Comparison of ENCODE assay signal across 9 mouse cellular contexts in the genomic region with DNA sequence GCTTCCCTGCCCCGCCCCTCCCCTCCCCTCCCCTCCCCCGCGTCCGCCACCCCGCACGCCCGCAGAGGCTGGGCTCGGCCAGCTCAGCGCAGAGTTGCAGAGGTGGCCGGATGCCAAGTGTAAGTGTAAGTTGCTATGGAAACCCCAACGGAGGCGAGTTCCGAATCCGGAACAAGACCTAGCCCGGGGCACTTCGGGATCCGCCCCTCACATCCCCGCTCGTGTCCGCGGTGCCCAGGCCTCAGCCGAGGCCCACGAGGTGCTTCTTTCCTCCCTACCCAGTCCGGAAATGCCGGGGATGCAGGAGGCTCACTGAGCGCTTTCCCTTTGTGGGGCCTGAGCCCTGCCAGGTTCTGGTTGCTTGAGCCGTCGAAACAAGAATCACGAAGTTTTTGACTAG. TPM values are rescaled to one million over a fixed set of nuclear protein-coding genes. Genes with fewer than 3 reads are reported as not detected.
DNase-seq lines count a peak whose midpoint lies in the region; ATAC-seq lines count a peak whose summit lies in the region.
"Had no signal": no experiment of that assay in that cellular context is flagged by ENCODE, and none has a peak within 500 bp of the region (broad histone marks: within the 10 kb centered on the region; RNA-seq: fewer than 3 reads in every experiment).

No protein-coding gene starts in this region.

- peaks cover 15% of the 10 kb centered on the region for H3K36me3 ChIP-seq in hindbrain, embryonic 13.5 days
- no peaks in the 10 kb centered on the region for H3K36me3 ChIP-seq in limb, embryonic 11.5 days (ENCODE audit: control insufficient read depth, insufficient read depth, low read length)
- no peaks in the 10 kb centered on the region for H3K36me3 ChIP-seq in splenic B cell, adult 2 months (ENCODE audit: control insufficient read depth, insufficient read depth, low read length, poor library complexity, severe bottlenecking)

- ATAC-seq in frontal cortex, adult (ENCODE audit: low TSS enrichment), result peak; percentile 21; the same call in 1 of the 2 replicates
- ATAC-seq in hindbrain, embryonic 13.5 days (ENCODE audit: low FRiP score), result no peak
- ATAC-seq in limb, embryonic 11.5 days (ENCODE audit: insufficient number of reproducible peaks, low FRiP score, low TSS enrichment, low read depth), result no peak
- ATAC-seq in megakaryocyte-erythroid progenitor cell, adult 5-6 weeks (replicated peaks; ENCODE audit: low FRiP score, low TSS enrichment, poor library complexity, severe bottlenecking), result 0 out of 2 replicates have a peak, but pooled peaks have one; percentile 11
- ATAC-seq: Patski had no signal

- WGBS in hindbrain, embryonic 13.5 days, result 3% methylated on average over 28 of the region's 29 CpGs
- under 1% methylated on average over 26 of the region's 29 CpGs for WGBS in limb, embryonic 11.5 days

- H3K4me1 ChIP-seq in hindbrain, embryonic 13.5 days (replicated peaks), result peaks cover 32% of the 10 kb centered on the region
- 0 out of 2 replicates have a peak, but pooled peaks cover 3% of the 10 kb centered on the region for H3K4me1 ChIP-seq in limb, embryonic 11.5 days (ENCODE audit: control insufficient read depth, insufficient read depth, low read length)

- H3K27me3 ChIP-seq in hindbrain, embryonic 13.5 days, result peaks cover 64% of the 10 kb centered on the region
- H3K27me3 ChIP-seq in limb, embryonic 11.5 days (ENCODE audit: control insufficient read depth, insufficient read depth, low read length), result peaks cover 15% of the 10 kb centered on the region
- H3K27me3 ChIP-seq in splenic B cell, adult 2 months (ENCODE audit: control insufficient read depth, insufficient read depth, low read length, poor library complexity, severe bottlenecking), result no peaks in the 10 kb centered on the region
- H3K27me3 ChIP-seq: Patski had no signal

- no peaks in the 10 kb centered on the region for H3K9me3 ChIP-seq in hindbrain, embryonic 13.5 days
- H3K9me3 ChIP-seq in limb, embryonic 11.5 days (ENCODE audit: control insufficient read depth, low read length), result no peaks in the 10 kb centered on the region

- peak; percentile 52 for DNase-seq in layer of hippocampus, adult 9-11 months
- no peak for DNase-seq in layer of hippocampus, postnatal 14 days (ENCODE audit: low spot score in 2 of 2)
- DNase-seq in brain, adult 2 months (ENCODE audit: low read depth, low spot score), result peak; percentile 62
- peak; percentile 68 for DNase-seq in limb, embryonic 11.5 days (ENCODE audit: low spot score)
- DNase-seq in splenic B cell, adult 2 months (ENCODE audit: low read depth, low spot score), result peak; percentile 78

- peak overlapping the region; percentile 35 for H3K4me3 ChIP-seq in hindbrain, embryonic 13.5 days
- peak overlapping the region; percentile 31 for H3K4me3 ChIP-seq in limb, embryonic 11.5 days (ENCODE audit: low read depth, low read length)

- H3K9ac ChIP-seq in hindbrain, embryonic 13.5 days, result peak overlapping the region; percentile 56; the same call in 1 of the 2 replicates
- H3K9ac ChIP-seq in limb, embryonic 11.5 days (ENCODE audit: low read length), result no peak overlapping the region

- no peak overlapping the region for H3K27ac ChIP-seq in hindbrain, embryonic 13.5 days
- H3K27ac ChIP-seq in limb, embryonic 11.5 days (replicated peaks; ENCODE audit: low read depth, low read length), result no peak overlapping the region

- peak overlapping the region; percentile 56 for H3K4me2 ChIP-seq in hindbrain, embryonic 13.5 days
- H3K4me2 ChIP-seq in limb, embryonic 11.5 days (ENCODE audit: low read depth, severe bottlenecking), result peak overlapping the region; percentile 74

RNA-seq across cellular contexts. Expression of a gene that starts 4.1 kb away (rescaled TPM):
- total RNA-seq in layer of hippocampus, postnatal 14 days (2021), result 10 to 100 TPM; 40.8 to 51.9 TPM
- polyA plus RNA-seq in hindbrain, embryonic 13.5 days (2015; fragmentation: Nextera tagmentation; extraction: Ambion mirVana), result 30.5 and 32.7 TPM in 2 replicates
- 31.4 and 34.4 TPM in 2 replicates for polyA plus RNA-seq in limb, embryonic 11.5 days (2014; fragmentation: Nextera tagmentation; extraction: Ambion mirVana)
- 30.3 and 44.8 TPM in 2 replicates for total RNA-seq in megakaryocyte-erythroid progenitor cell, adult 5-6 weeks (2014; fragmentation: Nextera tagmentation)
- 69.4 and 89.5 TPM in 2 replicates for total RNA-seq in megakaryocyte-erythroid progenitor cell, adult 5-6 weeks (2017)

RNA-seq across cellular contexts. Expression of a gene that starts 8.8 kb away (rescaled TPM):
- total RNA-seq in layer of hippocampus, postnatal 14 days (2021), result 100 to 1,000 TPM; 116 to 117 TPM
- polyA plus RNA-seq in hindbrain, embryonic 13.5 days (2015; fragmentation: Nextera tagmentation; extraction: Ambion mirVana), result 207 and 214 TPM in 2 replicates
- 174 and 187 TPM in 2 replicates for polyA plus RNA-seq in limb, embryonic 11.5 days (2014; fragmentation: Nextera tagmentation; extraction: Ambion mirVana)
- total RNA-seq in megakaryocyte-erythroid progenitor cell, adult 5-6 weeks (2014; fragmentation: Nextera tagmentation), result 131 and 154 TPM in 2 replicates
- total RNA-seq in megakaryocyte-erythroid progenitor cell, adult 5-6 weeks (2017), result 179 and 216 TPM in 2 replicates

RNA-seq across cellular contexts. Expression of a gene that starts 12.9 kb away (rescaled TPM):
- 1 to 10 TPM; 1.8 to 1.9 TPM for total RNA-seq in layer of hippocampus, postnatal 14 days (2021)
- 0.16 and 0.32 TPM in 2 replicates for polyA plus RNA-seq in hindbrain, embryonic 13.5 days (2015; fragmentation: Nextera tagmentation; extraction: Ambion mirVana)
- polyA plus RNA-seq in limb, embryonic 11.5 days (2014; fragmentation: Nextera tagmentation; extraction: Ambion mirVana), result 0.10 TPM in 1 of 2 replicates, not detected in the other
- not detected in 2 replicates for total RNA-seq in megakaryocyte-erythroid progenitor cell, adult 5-6 weeks (2014; fragmentation: Nextera tagmentation)
- not detected in 2 replicates for total RNA-seq in megakaryocyte-erythroid progenitor cell, adult 5-6 weeks (2017)

Comparison
In these comparisons a context has a peak if more than half of its experiments do, and no peak if none do; other contexts are left out.
1. DNase-seq: peak in layer of hippocampus, adult 9-11 months (single experiment), brain, adult 2 months (single experiment), limb, embryonic 11.5 days (single experiment) and splenic B cell, adult 2 months (single experiment); none in layer of hippocampus, postnatal 14 days (0 of 2).
2. ATAC-seq: peak in frontal cortex, adult (single experiment) and megakaryocyte-erythroid progenitor cell, adult 5-6 weeks (single experiment); none in hindbrain, embryonic 13.5 days (single experiment) and limb, embryonic 11.5 days (single experiment).